Mouse (Mus musculus) ES-Bruce4 (cell line): ENCODE results near the gene Mobp.

ENCODE experiments used
- CTCF ChIP-seq: IDR thresholded peaks from one replicate; pipeline ENCODE4 v1.8.1; 2011; ENCODE audit warnings: low read depth, low read length
- EP300 ChIP-seq: IDR thresholded peaks from 2 replicates; pipeline ENCODE4 v1.6.1; 2011; ENCODE audit warnings: low read depth, low read length; ENCODE audit not compliant: insufficient read depth
- POLR2A ChIP-seq: IDR thresholded peaks from one replicate; pipeline ENCODE4 v1.8.1; 2011; ENCODE audit warnings: low read length; ENCODE audit not compliant: insufficient read depth

DNA sequence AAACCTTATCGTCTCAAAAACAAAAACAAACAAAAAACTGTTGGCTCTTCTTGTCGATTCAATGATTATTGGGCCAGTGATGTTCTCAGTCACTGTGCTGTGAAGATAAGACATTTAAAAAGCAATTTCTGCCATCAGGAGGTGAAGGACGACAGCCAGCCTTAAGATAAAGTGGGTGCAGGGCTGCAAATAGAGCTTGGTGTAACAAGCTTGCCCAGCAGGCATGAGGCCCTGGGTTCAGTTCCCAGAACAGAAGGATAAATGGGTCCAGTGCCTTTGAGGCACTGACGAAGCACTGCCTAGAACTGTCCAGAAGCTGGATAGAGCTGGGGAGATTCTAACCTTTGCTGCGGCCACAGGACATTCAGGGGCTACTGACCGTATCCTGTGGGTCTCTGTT, 37.0 kb upstream of the Mobp start:
- no peak for TF ChIP-seq CTCF
- TF ChIP-seq POLR2A: no peak
- TF ChIP-seq EP300: no peak
